Mouse (Mus musculus): ENCODE data around the gene Dlgap4.
A peak's percentile ranks its signal among the peaks of the same experiment; 100 is the strongest.
"Not testable (repeated sequence)": the region's sequence is repeated elsewhere in the genome, so short reads cannot be mapped to it uniquely, and the experiment has no call there.

The Dlgap4 gene

GRCm38 (mm10) chr2:156780129-156780528 lies 166.6 kb downstream of the Dlgap4 start:
- no peak for DNase-seq

- DNase-seq: peak; percentile 48
Observed at GRCm38 (mm10) chr2:156780752-156781151, 167.2 kb downstream of the Dlgap4 start.

DNA sequence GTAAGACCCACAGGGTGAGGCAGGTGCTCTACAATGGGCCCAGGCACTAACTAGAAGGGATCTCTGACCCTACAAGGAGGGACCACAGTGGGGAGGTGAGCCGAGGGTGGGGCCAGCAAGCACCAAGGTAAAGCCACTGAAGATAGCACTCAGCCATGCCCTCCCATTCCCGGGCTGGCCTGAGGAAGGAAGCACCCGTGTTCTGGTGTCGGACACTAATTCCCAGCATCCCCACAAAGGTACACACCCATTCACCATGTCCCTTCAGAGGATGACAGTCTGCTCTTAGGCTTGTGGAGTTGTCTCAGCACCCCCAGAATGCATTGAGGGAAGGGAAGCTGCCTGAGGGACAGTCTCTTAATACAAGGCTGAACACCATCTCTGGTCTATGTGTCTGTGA lies 167.8 kb downstream of the Dlgap4 start:
- no peak for DNase-seq

DNA sequence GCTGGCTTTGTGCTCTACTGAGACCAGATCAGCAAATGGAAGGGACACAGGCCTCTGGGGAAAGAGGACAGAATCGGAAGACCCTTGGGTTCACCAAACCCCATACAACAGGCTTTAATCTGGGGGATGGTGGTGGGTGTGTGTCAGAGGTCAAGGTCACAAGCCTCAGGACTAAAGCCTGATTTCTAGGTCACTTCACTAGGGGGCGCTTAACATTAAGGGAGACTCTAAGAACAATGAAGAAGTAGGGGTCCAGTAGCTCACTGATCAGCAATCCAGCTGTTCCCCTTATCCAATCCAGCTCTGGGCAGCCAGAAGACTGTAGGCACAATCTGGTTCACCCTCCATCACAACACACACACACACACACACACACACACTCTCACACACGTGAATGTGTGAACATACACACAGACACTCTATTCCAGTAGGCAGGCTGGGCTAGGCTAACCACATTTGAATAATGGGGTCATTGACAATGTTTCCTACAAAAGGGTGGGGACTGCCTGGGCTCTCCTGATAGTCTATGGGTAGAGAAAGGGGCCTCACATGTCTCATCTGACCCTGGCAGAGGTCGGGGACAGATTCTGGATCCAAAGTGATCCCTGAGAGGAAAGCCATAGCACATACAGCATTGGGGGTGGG lies 168.5 kb downstream of the Dlgap4 start:
- DNase-seq: no peak

DNA sequence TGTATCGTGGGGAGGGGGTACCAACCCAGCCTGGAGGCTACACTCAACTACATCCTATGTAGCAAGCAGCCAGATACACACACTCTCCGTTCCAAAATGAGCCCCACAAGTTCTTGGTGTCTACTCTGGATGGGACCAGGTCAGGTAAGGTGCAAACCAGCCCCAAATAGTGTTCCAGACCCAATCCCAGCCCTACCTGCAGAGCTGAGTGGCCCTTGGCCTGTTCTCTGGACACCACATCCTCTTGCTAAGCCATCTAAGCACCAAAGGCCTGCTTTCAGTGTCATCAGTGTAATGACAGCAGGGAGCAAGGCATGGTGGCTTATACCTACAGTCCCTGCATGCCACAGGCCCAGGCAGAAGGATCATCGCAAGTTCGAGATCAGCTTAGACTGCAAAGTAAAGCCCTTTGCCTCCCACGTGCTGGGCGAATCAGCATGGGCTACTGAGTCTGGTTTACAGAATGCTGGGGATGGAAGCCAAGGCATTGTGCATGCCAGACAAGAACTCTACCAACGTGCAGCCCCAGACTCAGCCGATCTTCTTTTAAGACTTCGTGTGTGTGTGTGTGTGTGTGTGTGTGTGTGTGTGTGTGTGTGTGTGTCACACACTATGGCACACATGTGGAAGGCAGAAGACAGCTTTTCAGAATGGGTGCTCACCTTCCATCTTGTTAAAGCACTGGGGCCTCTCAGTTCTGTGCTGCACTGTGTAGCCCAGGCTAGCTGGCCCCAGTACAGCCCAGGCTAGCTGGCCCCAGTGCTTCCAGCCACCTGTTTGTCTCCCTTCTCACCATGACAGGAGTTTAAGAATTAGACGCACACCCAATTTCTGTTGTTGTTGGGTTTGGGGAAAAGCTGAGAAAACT lies 169.2 kb downstream of the Dlgap4 start:
- no peak for DNase-seq

GRCm38 (mm10) chr2:156783349-156783728 lies 169.8 kb downstream of the Dlgap4 start:
- no peak for DNase-seq

DNA sequence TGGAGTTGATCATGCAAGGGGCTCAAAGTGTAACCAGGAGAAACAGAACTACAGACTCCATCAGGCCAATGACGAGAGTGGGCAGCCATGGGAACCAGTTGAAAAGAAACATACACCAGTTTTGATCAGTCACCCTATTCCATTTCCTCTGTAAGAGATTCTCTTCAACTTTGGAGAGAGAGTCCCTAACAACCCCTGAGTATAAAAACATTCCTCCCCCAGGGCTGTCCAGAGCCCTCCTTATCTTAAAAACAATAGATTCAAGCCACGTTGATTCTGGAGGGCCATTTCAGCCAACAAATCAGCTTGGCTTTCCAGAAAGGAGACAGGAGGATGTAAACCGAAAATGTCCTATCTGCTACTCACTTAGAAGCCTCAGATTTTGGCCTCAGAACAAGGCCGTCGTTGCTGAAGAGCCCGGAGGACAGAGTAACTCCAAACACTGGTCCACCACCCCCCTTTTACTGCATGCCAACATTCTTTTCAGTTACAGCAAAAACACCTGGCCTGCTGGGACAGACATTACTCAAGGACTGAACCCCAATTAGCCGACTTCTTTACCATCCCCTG lies 170.6 kb downstream of the Dlgap4 start:
- no peak for DNase-seq

DNA sequence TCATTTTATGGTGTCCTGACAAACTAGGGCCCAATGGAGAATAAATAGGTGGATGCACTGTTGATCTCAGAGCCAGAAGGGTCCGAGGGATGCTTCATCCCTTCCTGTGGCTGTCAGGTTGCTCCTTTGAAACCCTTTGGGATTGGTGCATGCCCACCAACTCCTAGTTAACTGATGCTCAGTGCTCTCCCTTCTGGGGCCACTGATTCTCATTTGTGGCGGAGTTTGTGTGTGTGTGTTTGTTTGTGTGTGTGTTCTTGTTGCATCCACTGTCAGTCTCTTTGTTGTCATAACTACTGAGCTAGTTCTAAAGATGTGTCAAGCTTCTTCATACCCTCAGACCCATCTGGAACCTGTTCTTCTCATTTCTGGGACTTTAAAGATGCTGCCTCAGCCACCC lies 171.4 kb downstream of the Dlgap4 start:
- DNase-seq: no peak

DNA sequence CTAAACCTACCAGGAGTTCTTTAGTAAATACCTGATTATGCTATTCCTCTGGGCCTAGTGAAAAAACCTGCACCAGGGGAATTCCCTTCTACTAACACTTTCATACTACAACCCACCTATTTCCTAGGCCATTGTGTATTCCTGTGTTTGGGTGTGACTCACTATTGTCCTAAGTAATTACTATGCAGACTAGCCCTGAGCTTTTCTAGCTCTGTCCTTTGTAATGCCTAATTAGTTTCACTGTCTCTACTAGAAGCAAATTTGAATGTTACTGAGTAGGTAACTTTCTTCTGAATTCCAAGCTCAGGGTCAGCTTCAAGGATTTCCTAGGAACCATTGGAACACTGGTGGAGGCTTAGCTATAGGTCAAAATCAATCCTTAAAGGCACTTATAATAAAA lies 172.9 kb downstream of the Dlgap4 start:
- not testable (repeated sequence) for DNase-seq

DNA sequence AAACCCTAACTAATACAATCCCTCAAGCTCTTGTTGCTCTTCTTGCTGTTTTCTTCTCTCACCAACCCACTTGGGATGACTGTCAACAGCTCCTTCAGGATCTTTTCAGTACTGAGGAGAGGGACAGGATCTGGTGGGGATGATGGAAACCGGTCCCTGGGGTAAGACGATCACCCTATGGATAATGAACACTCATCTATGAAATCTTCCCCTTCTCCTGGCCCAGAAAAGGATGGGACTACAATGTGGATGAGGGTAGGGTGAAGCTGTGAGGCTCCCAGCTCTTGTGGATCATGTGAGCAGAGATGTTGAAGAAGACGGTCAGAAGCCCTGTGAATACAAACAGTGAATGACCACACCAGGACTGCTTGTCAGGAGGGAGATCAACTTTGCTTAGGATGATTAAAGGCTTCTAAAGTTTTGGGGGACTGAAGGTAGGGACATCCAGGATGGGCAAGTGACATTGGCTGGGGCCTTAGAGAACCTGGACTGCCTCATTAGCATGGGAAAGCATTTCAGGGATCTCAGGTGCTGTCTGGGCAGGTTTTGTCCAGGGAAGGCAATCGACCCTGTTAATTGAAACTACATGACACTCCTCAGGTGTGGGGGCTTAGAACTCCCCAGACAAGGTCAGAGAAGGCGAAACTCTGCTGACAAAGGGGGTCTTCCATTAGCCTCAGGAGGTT lies 173.7 kb downstream of the Dlgap4 start:
- DNase-seq: no peak

GRCm38 (mm10) chr2:156787776-156788105 lies 174.2 kb downstream of the Dlgap4 start:
- no peak for DNase-seq

DNA sequence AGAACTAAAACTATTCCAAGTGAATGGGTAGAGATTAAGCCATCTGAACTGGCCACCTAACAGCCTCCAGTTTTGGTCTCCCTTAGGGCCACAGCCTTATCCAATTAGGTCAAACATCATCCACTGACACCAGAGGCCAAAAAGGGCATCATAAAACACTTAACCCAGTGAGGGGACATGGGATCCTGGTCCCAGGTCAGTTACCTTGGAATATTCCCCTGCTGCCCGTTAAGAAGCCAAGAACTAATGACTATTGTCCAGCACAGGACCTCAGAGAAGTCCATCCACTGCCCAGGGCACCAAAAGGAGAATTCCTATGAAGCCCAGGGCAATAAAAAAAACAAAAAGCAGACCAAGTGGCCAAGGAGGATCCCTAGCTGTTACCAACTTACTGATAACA lies 175.3 kb downstream of the Dlgap4 start:
- DNase-seq: no peak

- no peak for DNase-seq
Observed at GRCm38 (mm10) chr2:156798516-156798915, 185.0 kb downstream of the Dlgap4 start.

- DNase-seq: no peak
Observed at GRCm38 (mm10) chr2:156801045-156801444, 187.5 kb downstream of the Dlgap4 start.

- not testable (repeated sequence) for DNase-seq
Observed at GRCm38 (mm10) chr2:156802116-156802515, 188.6 kb downstream of the Dlgap4 start.

DNA sequence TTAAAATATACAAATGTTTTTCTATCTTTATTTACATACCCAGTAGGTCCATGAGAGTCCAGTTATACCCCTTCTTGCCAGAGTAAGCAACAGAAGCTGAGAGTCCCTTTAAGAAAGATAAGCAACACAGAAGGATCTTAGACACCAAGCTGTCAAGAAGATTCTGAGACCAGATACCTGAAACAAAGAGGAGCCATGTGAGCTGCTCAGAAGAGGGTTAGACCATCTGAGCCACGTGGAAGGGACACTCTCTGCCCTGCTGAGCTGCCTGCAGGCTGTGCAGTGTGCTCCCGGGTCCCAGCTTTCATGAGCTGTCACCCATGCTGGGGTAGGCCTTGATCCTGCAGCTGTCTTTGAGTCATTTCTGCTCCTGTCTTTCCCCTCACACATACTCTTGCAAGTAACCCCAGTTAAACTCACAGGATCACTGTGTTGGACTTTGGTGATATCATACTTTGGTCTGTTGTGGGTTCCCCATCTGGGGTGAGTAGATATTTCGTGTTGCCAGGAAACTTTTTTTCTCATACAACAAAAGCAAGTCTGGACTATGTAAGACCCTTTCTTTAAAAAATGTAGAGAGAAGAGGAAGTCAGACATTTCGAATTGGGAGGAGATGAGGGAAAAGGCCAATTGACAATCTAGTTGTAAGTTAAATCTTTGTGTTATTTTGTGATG lies 190.3 kb downstream of the Dlgap4 start:
- DNase-seq: no peak

GRCm38 (mm10) chr2:156804589-156804988 lies 191.1 kb downstream of the Dlgap4 start:
- DNase-seq: no peak

DNA sequence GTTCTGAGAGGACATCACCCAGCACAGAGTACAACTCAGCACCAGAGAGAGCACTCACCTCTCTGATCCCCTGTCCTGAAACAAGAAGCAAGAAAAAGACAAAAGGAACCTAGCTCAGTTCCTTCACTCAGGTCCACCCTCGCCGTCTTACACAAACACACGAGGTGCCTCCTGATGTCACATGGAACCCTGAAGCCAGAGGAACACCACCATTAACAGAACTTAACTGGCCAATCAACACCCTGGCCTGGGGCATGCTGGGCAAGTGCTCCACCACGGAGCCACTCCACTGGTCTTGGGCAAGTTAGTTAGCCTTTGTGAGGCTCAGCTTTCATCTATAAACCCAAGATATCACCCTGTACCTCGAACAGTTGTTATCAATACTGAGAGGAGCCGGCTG lies 193.4 kb downstream of the Dlgap4 start:
- no peak for DNase-seq

GRCm38 (mm10) chr2:156809579-156809978 lies 196.1 kb downstream of the Dlgap4 start:
- peak; percentile 85 for DNase-seq

DNA sequence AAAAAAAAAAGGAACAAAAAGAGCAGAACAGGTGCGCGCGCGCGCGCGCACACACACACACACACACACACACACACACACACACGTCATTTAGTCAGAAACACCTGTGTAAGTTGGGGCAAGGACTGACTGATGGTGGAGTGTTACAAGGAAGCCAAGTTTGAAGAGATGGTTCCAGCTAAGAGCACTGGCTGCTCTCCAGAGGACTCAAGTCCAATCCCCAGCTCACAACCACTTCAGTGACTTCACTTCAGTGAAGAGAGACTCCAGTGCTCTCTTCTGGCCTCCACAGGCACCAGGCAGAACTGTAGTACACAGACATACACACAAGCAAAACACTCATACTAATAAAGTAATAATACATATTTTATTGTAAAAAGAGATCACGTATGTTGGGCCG lies 197.2 kb downstream of the Dlgap4 start:
- DNase-seq: peak; percentile 43

DNA sequence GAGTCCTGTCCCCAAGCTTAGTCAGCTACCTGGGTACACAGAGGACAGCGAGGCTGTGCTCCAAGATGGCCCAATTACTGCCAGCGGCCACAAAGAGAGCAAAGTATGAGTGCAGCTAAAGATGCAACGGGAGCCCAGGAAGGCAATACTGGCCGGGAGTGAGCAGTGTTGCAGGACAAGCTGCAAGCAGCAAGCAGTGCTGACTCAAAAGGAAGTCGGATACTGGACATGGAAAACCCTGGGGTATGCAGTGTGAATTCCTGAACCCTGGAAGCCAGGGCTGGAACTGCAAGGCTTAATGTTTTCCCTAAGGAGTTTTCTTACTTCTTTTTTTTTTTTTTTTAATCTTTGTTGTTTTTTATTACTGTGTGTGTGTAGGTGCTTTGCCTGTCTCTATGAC lies 198.1 kb downstream of the Dlgap4 start:
- no peak for DNase-seq
